Mouse (Mus musculus) spleen, adult 2 months (tissue): ENCODE results near the gene Pex6.

Source experiments
- CTCF ChIP-seq: fragments of 200-500 bp; IDR thresholded peaks from 2 replicates; pipeline ENCODE4 v1.5.1; 2011; ENCODE audit warnings: mild to moderate bottlenecking, inconsistent platforms; ENCODE audit not compliant: insufficient read depth, insufficient read length, insufficient replicate concordance; ENCODE audit errors: extremely low read depth
- POLR2A ChIP-seq: fragments of 200-500 bp; IDR thresholded peaks from 2 replicates; pipeline ENCODE4 v1.6.1; 2011; ENCODE audit warnings: low read depth, low read length, inconsistent platforms

GRCm38 (mm10) chr17:46706375-46707089 is 4.7 kb upstream of the Pex6 start:
- TF ChIP-seq CTCF (no peak), POLR2A (no peak)
